Mouse (Mus musculus) CH12.LX (cell line): ENCODE results near the gene Tmem104.

Experiments
- CHD1 ChIP-seq: IDR thresholded peaks from 2 replicates; pipeline ENCODE4 v1.6.1; 2012; ENCODE audit warnings: low read depth, low read length, improper control_type of control experiment, inconsistent platforms
- CTCF ChIP-seq, 2 experiments: IDR thresholded peaks in 1 of 2; conservative IDR thresholded peaks in 1 of 2; 2 replicates each; pipeline ENCODE4 v1.5.1; 2011 to 2012; ENCODE audit warnings: low read depth in 2 of 2, low read length in 2 of 2, improper control_type of control experiment in 1 of 2, inconsistent platforms in 1 of 2, mild to moderate bottlenecking in 1 of 2, moderate library complexity in 1 of 2
- ZMIZ1 ChIP-seq: IDR thresholded peaks from 2 replicates; pipeline ENCODE4 v1.6.1; 2012; ENCODE audit warnings: low read depth, mild to moderate bottlenecking, inconsistent platforms, low read length, improper control_type of control experiment

- no peak for TF ChIP-seq CTCF (conservative IDR thresholded peaks at IDR 0.05 in 1 of 2, IDR thresholded peaks at IDR 0.05 in 1 of 2; ENCODE audit: low read depth in 2 of 2, low read length in 2 of 2)
- TF ChIP-seq CHD1, result no peak
- TF ChIP-seq ZMIZ1, result no peak
Measured at GRCm38 (mm10) chr11:115292631-115293375, 105.5 kb downstream of the Tmem104 start.
